Mouse (Mus musculus): ENCODE results near the gene Tuft1. TPM values are rescaled to one million over a fixed set of nuclear protein-coding genes. Genes with fewer than 3 reads are reported as not detected.
"Not testable (repeated sequence)": the region's sequence is repeated elsewhere in the genome, so short reads cannot be mapped to it uniquely, and the experiment has no call there.

Tuft1 gene
- polyA plus RNA-seq, 1 experiment from 2014 or later: 8.7 TPM

DNA sequence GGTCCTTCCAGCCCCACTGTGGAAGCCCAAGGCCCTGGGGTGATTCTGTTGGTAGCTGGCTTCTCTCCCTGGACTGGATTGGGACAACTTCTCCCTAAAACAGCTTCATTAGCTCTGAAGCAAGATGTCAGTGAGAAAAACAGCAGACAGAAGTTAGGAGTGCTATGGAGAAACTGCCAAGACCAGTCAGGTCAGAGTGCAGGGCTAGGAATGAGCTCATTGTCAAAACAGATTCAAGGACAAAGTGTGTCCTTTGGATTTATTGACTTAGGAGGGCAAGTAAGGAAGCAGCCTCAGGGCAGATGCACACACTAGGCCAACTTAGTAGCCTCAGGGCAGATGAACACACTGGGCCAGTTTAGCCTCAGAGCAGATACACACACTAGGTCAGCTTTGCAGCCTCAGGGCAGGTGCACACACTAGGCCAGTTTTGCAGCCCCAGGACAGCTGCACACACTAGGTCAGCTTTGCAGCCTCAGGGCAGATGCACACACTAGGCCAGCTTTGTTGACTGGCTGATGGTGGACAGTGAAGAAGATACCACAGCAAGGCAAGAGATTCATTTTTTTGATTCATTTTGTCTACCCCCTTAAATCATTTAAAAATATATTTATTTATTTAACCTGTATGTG lies 32.1 kb upstream of the Tuft1 start:
- no peaks in the 10 kb centered on the region for H3K36me3 ChIP-seq (ENCODE audit: control insufficient read depth, insufficient read depth, low read length)
- H3K9me3 ChIP-seq (replicated peaks; ENCODE audit: control insufficient read depth, low read length): no peaks in the 10 kb centered on the region
- no peaks in the 10 kb centered on the region; the same call in 1 of the 2 replicates for H3K4me1 ChIP-seq (ENCODE audit: control insufficient read depth, insufficient read depth, low read length)
- H3K27me3 ChIP-seq (ENCODE audit: control insufficient read depth, insufficient read depth, low read length): no peaks in the 10 kb centered on the region
- H3K9ac ChIP-seq (ENCODE audit: low read depth, low read length): no peak overlapping the region
- H3K27ac ChIP-seq (ENCODE audit: low read depth, low read length): no peak overlapping the region
- H3K4me2 ChIP-seq: no peak overlapping the region
- ATAC-seq (replicated peaks; ENCODE audit: insufficient number of reproducible peaks, low FRiP score, low TSS enrichment): no peak
- H3K4me3 ChIP-seq (ENCODE audit: low read depth, low read length): no peak overlapping the region

DNA sequence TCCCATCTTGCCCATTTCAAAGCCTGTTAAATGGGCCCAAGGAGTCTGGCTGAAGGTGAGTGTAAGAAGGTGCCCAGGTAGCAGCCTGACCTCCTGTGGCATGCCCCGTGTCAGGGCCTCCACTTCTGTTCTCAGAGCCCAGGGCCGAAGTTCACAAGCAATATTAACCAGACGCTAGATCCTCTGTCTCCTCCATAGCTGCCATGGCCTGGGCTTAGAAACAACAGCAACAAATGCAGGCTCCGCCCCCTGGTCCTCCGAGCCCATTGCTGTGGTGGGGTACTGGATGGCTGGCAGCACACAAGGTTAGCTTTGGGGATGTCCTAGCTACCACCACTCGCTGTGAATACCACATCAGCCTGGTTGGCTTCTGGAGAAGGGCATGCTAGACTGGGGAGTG lies 31.5 kb upstream of the Tuft1 start:
- H3K9ac ChIP-seq (ENCODE audit: low read depth, low read length); H3K9me3 ChIP-seq (replicated peaks; ENCODE audit: control insufficient read depth, low read length); H3K27ac ChIP-seq (ENCODE audit: low read depth, low read length); H3K27me3 ChIP-seq (ENCODE audit: control insufficient read depth, insufficient read depth, low read length); ATAC-seq (replicated peaks; ENCODE audit: insufficient number of reproducible peaks, low FRiP score, low TSS enrichment); H3K4me1 ChIP-seq (ENCODE audit: control insufficient read depth, insufficient read depth, low read length); H3K4me2 ChIP-seq; H3K36me3 ChIP-seq (ENCODE audit: control insufficient read depth, insufficient read depth, low read length); H3K4me3 ChIP-seq (ENCODE audit: low read depth, low read length): not testable (repeated sequence)
- 57% methylated on average over 6 of the region's 6 CpGs for WGBS (ENCODE audit: insufficient replicate concordance)

DNA sequence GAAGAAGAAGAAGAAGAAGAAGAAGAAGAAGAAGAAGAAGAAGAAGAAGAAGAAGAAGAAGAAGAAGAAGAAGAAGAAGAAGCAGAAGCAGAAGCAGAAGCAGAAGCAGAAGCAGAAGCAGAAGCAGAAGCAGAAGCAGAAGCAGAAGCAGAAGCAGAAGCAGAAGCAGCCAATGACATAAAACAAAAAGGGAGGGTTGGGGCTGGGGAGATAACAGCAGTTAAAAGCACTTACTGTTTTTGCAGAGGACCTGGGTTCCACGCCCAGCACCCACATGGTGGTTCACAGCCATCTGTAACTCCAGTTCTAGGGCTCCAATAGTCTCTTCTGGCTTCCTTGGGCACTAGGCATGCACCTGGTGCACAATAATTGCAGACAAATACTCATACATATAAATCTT lies 30.5 kb upstream of the Tuft1 start:
- WGBS (ENCODE audit: insufficient replicate concordance): 67% methylated on average over 1 of the region's 1 CpGs
- not testable (repeated sequence) for H3K9me3 ChIP-seq (replicated peaks; ENCODE audit: control insufficient read depth, low read length); ATAC-seq (replicated peaks; ENCODE audit: insufficient number of reproducible peaks, low FRiP score, low TSS enrichment)

GRCm38 (mm10) chr3:94688698-94689097 lies 30.0 kb upstream of the Tuft1 start:
- H3K4me2 ChIP-seq; H3K36me3 ChIP-seq (ENCODE audit: control insufficient read depth, insufficient read depth, low read length); H3K4me3 ChIP-seq (ENCODE audit: low read depth, low read length); H3K4me1 ChIP-seq (ENCODE audit: control insufficient read depth, insufficient read depth, low read length); H3K27ac ChIP-seq (ENCODE audit: low read depth, low read length); H3K27me3 ChIP-seq (ENCODE audit: control insufficient read depth, insufficient read depth, low read length); ATAC-seq (replicated peaks; ENCODE audit: insufficient number of reproducible peaks, low FRiP score, low TSS enrichment); H3K9ac ChIP-seq (ENCODE audit: low read depth, low read length); H3K9me3 ChIP-seq (replicated peaks; ENCODE audit: control insufficient read depth, low read length): not testable (repeated sequence)
- WGBS (ENCODE audit: insufficient replicate concordance): 85% methylated on average over 2 of the region's 3 CpGs

More for the DNA sequence above, 30.5 kb upstream of the Tuft1 start:
- not testable (repeated sequence) for H3K36me3 ChIP-seq (ENCODE audit: control insufficient read depth, insufficient read depth, low read length); H3K27ac ChIP-seq (ENCODE audit: low read depth, low read length); H3K4me2 ChIP-seq; H3K27me3 ChIP-seq (ENCODE audit: control insufficient read depth, insufficient read depth, low read length); H3K9ac ChIP-seq (ENCODE audit: low read depth, low read length); H3K4me3 ChIP-seq (ENCODE audit: low read depth, low read length); H3K4me1 ChIP-seq (ENCODE audit: control insufficient read depth, insufficient read depth, low read length)

DNA sequence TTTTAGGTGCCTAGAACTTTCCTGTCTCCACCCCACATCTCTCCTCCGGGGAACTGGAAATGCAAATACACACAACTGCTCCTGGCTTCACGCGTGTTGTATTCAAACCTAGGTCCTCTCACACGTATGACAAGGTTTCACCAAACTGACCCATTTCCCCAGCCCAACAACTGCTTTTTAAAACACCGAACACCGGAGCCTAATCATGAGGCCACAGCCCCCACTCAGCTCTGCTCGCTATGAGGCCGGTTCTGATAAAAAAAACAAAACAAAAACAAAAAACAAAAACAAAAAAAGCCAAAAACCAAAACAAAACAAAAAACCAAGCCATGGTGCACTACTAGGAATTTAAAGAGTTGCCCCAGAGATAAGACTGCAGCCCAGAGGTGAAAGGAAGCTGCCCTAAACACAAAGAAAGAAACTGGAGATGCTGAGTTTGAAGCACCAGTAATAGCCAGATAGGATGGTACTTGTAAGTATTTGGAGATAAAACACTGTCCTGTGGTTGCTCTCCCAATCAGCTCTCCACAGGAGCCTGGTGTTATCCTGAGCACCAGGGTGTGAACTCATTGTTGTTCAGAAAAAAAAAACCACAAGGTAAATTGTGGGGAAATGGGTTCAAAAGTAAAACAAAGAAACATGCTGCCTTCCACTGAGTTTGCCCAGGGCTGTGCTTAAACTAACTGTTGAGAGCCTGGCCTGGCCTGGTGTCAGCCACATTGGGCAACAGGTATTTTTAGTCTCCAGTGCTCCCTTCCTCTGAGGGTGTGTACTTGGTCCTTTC lies 27.5 kb upstream of the Tuft1 start:
- peak; percentile 84 for ATAC-seq (replicated peaks; ENCODE audit: insufficient number of reproducible peaks, low FRiP score, low TSS enrichment)
- not testable (repeated sequence) for H3K4me3 ChIP-seq (ENCODE audit: low read depth, low read length); H3K4me2 ChIP-seq; H3K9ac ChIP-seq (ENCODE audit: low read depth, low read length); H3K4me1 ChIP-seq (ENCODE audit: control insufficient read depth, insufficient read depth, low read length); H3K27me3 ChIP-seq (ENCODE audit: control insufficient read depth, insufficient read depth, low read length); H3K36me3 ChIP-seq (ENCODE audit: control insufficient read depth, insufficient read depth, low read length); H3K9me3 ChIP-seq (replicated peaks; ENCODE audit: control insufficient read depth, low read length)
- 66% methylated on average over 8 of the region's 8 CpGs for WGBS (ENCODE audit: insufficient replicate concordance)
- H3K27ac ChIP-seq (ENCODE audit: low read depth, low read length): peak overlapping the region; percentile 73

DNA sequence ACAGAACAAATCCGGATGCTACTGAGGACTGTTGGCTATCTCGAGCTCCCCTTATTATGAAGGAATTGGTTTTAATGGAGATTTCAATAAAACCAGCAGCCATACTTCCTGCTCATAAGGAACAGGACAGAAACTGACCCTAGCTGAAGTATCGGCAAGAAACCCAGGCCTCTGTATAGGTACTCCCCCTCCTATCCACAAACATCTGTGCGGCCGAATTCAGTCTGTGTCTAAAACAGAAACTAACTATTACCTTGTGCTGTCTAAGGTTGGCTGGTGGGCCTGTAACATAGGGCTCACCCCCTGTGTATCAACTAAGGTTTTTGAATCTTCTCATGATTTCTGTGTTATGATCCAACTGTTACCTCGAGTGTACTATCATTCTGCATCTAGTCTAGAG lies 25.0 kb upstream of the Tuft1 start:
- H3K4me1 ChIP-seq (ENCODE audit: control insufficient read depth, insufficient read depth, low read length): no peaks in the 10 kb centered on the region; the same call in 1 of the 2 replicates
- 77% methylated on average over 6 of the region's 6 CpGs for WGBS (ENCODE audit: insufficient replicate concordance)
- no peaks in the 10 kb centered on the region for H3K9me3 ChIP-seq (replicated peaks; ENCODE audit: control insufficient read depth, low read length)
- no peak overlapping the region for H3K9ac ChIP-seq (ENCODE audit: low read depth, low read length)
- H3K27ac ChIP-seq (ENCODE audit: low read depth, low read length): no peak overlapping the region
- no peaks in the 10 kb centered on the region for H3K36me3 ChIP-seq (ENCODE audit: control insufficient read depth, insufficient read depth, low read length)
- ATAC-seq (replicated peaks; ENCODE audit: insufficient number of reproducible peaks, low FRiP score, low TSS enrichment): no peak
- no peak overlapping the region for H3K4me2 ChIP-seq
- no peaks in the 10 kb centered on the region for H3K27me3 ChIP-seq (ENCODE audit: control insufficient read depth, insufficient read depth, low read length)
- no peak overlapping the region for H3K4me3 ChIP-seq (ENCODE audit: low read depth, low read length)

DNA sequence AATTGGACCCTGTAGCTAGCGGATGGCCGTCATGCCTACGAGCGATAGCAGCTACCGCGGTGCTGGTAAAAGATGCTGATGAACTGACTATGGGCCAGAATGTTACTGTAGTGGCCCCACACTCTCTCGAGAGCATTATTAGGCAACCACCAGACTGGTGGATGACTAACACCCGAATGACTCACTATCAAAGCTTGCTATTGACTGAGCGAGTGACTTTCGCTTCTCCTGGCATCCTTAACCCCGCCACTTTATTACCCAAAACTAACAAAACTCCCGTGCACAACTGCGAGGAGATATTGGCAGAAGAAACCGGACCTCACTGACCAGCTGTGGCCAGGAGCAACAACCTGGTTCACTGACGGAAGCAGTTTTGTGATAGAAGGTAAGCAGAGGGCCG lies 22.1 kb upstream of the Tuft1 start:
- no peaks in the 10 kb centered on the region for H3K27me3 ChIP-seq (ENCODE audit: control insufficient read depth, insufficient read depth, low read length)
- H3K4me2 ChIP-seq: no peak overlapping the region
- ATAC-seq (replicated peaks; ENCODE audit: insufficient number of reproducible peaks, low FRiP score, low TSS enrichment): no peak
- H3K36me3 ChIP-seq (ENCODE audit: control insufficient read depth, insufficient read depth, low read length): no peaks in the 10 kb centered on the region
- H3K4me1 ChIP-seq (ENCODE audit: control insufficient read depth, insufficient read depth, low read length): no peaks in the 10 kb centered on the region
- 86% methylated on average over 16 of the region's 16 CpGs for WGBS (ENCODE audit: insufficient replicate concordance)
- no peak overlapping the region for H3K4me3 ChIP-seq (ENCODE audit: low read depth, low read length)
- no peak overlapping the region for H3K9ac ChIP-seq (ENCODE audit: low read depth, low read length)
- no peaks in the 10 kb centered on the region for H3K9me3 ChIP-seq (replicated peaks; ENCODE audit: control insufficient read depth, low read length)
- no peak overlapping the region for H3K27ac ChIP-seq (ENCODE audit: low read depth, low read length)

DNA sequence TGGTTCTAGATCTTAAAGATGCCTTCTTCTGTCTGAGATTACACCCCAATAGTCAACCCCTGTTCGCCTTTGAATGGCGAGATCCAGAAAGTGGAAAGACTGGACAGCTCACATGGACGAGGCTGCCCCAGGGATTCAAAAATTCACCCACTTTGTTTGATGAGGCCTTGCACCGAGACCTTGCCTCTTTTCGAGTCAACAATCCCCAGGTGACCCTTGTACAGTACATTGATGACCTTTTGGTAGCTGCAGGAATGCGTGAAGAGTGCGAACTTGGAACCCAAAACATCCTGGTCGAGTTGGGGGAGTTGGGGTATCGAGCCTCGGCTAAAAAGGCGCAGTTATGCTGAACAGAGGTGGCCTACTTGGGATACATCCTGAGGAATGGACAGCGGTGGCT lies 21.4 kb upstream of the Tuft1 start:
- H3K9me3 ChIP-seq (replicated peaks; ENCODE audit: control insufficient read depth, low read length); H3K36me3 ChIP-seq (ENCODE audit: control insufficient read depth, insufficient read depth, low read length); H3K9ac ChIP-seq (ENCODE audit: low read depth, low read length); H3K27me3 ChIP-seq (ENCODE audit: control insufficient read depth, insufficient read depth, low read length); H3K4me3 ChIP-seq (ENCODE audit: low read depth, low read length); H3K4me1 ChIP-seq (ENCODE audit: control insufficient read depth, insufficient read depth, low read length); H3K4me2 ChIP-seq; ATAC-seq (replicated peaks; ENCODE audit: insufficient number of reproducible peaks, low FRiP score, low TSS enrichment); H3K27ac ChIP-seq (ENCODE audit: low read depth, low read length): not testable (repeated sequence)
- 88% methylated on average over 12 of the region's 12 CpGs for WGBS (ENCODE audit: insufficient replicate concordance)

- Histone ChIP-seq H3K27me3 (ENCODE audit: control insufficient read depth, insufficient read depth, low read length) (no peaks in the 10 kb centered on the region), H3K36me3 (ENCODE audit: control insufficient read depth, insufficient read depth, low read length) (no peaks in the 10 kb centered on the region), H3K9me3 (replicated peaks; ENCODE audit: control insufficient read depth, low read length) (no peaks in the 10 kb centered on the region), H3K4me1 (ENCODE audit: control insufficient read depth, insufficient read depth, low read length) (no peaks in the 10 kb centered on the region), H3K9ac (ENCODE audit: low read depth, low read length) (no peak overlapping the region), H3K27ac (ENCODE audit: low read depth, low read length) (no peak overlapping the region), H3K4me3 (ENCODE audit: low read depth, low read length) (no peak overlapping the region), H3K4me2 (no peak overlapping the region)
- ATAC-seq (replicated peaks; ENCODE audit: insufficient number of reproducible peaks, low FRiP score, low TSS enrichment): no peak
- WGBS (ENCODE audit: insufficient replicate concordance): 71% methylated on average over 8 of the region's 8 CpGs
These were observed 20.7 kb upstream of the Tuft1 start for GRCm38 (mm10) chr3:94679351-94679841.

Data from heart, embryonic 11.5 days (tissue).